Comparison of ENCODE assay signal across 8 mouse cellular contexts in genomic region chr17:4946421-4946974, GRCm38 (mm10). TPM values are rescaled to one million over a fixed set of nuclear protein-coding genes. Genes with fewer than 3 reads are reported as not detected.
A peak's percentile ranks its signal among the peaks of the same experiment; 100 is the strongest.
DNase-seq lines count a peak whose midpoint lies in the region; ATAC-seq lines count a peak whose summit lies in the region.

No protein-coding gene starts in this region.

- 15% methylated on average over 12 of the region's 12 CpGs for WGBS in embryonic facial prominence, embryonic 10.5 days
- WGBS in hindbrain, embryonic 13.5 days, result 16% methylated on average over 12 of the region's 12 CpGs
- WGBS in limb, embryonic 15.5 days, result 18% methylated on average over 11 of the region's 12 CpGs
- 22% methylated on average over 9 of the region's 12 CpGs for WGBS in neural tube, embryonic 11.5 days

- H3K27me3 ChIP-seq in embryonic facial prominence, embryonic 10.5 days (replicated peaks; ENCODE audit: low read depth, poor library complexity, severe bottlenecking), result 0 out of 2 replicates have a peak, but pooled peaks cover 3% of the 10 kb centered on the region
- H3K27me3 ChIP-seq in hindbrain, embryonic 13.5 days, result no peaks in the 10 kb centered on the region
- no peaks in the 10 kb centered on the region for H3K27me3 ChIP-seq in limb, embryonic 15.5 days
- H3K27me3 ChIP-seq in neural tube, embryonic 11.5 days (ENCODE audit: control insufficient read depth, insufficient read depth, low read length), result no peaks in the 10 kb centered on the region

- ATAC-seq in hindbrain, embryonic 13.5 days (ENCODE audit: low FRiP score), result no peak
- ATAC-seq in limb, embryonic 15.5 days (ENCODE audit: insufficient number of reproducible peaks, low FRiP score, low TSS enrichment, low read depth), result no peak
- no peak for ATAC-seq in neural tube, embryonic 11.5 days (ENCODE audit: insufficient read depth, low FRiP score, low TSS enrichment)

- no peaks in the 10 kb centered on the region for H3K36me3 ChIP-seq in embryonic facial prominence, embryonic 10.5 days (replicated peaks)
- H3K36me3 ChIP-seq in hindbrain, embryonic 13.5 days, result no peaks in the 10 kb centered on the region
- no peaks in the 10 kb centered on the region for H3K36me3 ChIP-seq in limb, embryonic 15.5 days
- H3K36me3 ChIP-seq in neural tube, embryonic 11.5 days (ENCODE audit: control insufficient read depth, insufficient read depth, low read length), result no peaks in the 10 kb centered on the region

- H3K9ac ChIP-seq in hindbrain, embryonic 13.5 days, result 0 out of 2 replicates have a peak overlapping the region, but pooled peaks have one; percentile 6
- H3K9ac ChIP-seq in limb, embryonic 15.5 days, result no peak overlapping the region
- no peak overlapping the region for H3K9ac ChIP-seq in neural tube, embryonic 11.5 days (ENCODE audit: low read length)

- DNase-seq in adrenal gland, postnatal 10 days, result peak; percentile 19
- DNase-seq in adrenal gland, adult 18-20 months (ENCODE audit: low spot score in 2 of 2), result no peak
- DNase-seq in embryonic facial prominence, embryonic 10.5 days (ENCODE audit: low spot score), result peak; percentile 28
- peak; percentile 23 for DNase-seq in neural tube, embryonic 11.5 days (ENCODE audit: low spot score)
- DNase-seq in right cerebral cortex, adult 18-20 months, result no peak
- no peak for DNase-seq in c-Kit-positive CD71-positive TER-119-positive erythroid progenitor cells, embryonic 14.5 days (ENCODE audit: low spot score)

- H3K9me3 ChIP-seq in embryonic facial prominence, embryonic 10.5 days, result no peaks in the 10 kb centered on the region
- H3K9me3 ChIP-seq in hindbrain, embryonic 13.5 days, result no peaks in the 10 kb centered on the region
- H3K9me3 ChIP-seq in limb, embryonic 15.5 days, result no peaks in the 10 kb centered on the region
- no peaks in the 10 kb centered on the region for H3K9me3 ChIP-seq in neural tube, embryonic 11.5 days (ENCODE audit: control insufficient read depth, low read length)

- H3K4me1 ChIP-seq in embryonic facial prominence, embryonic 10.5 days, result peaks cover 22% of the 10 kb centered on the region
- peaks cover 17% of the 10 kb centered on the region for H3K4me1 ChIP-seq in hindbrain, embryonic 13.5 days (replicated peaks)
- H3K4me1 ChIP-seq in limb, embryonic 15.5 days, result peaks cover 23% of the 10 kb centered on the region
- peaks cover 7% of the 10 kb centered on the region; the same call in 1 of the 2 replicates for H3K4me1 ChIP-seq in neural tube, embryonic 11.5 days (ENCODE audit: control insufficient read depth, insufficient read depth, low read length)

- H3K4me3 ChIP-seq in embryonic facial prominence, embryonic 10.5 days, result peak overlapping the region; percentile 34
- H3K4me3 ChIP-seq in hindbrain, embryonic 13.5 days, result no peak overlapping the region
- H3K4me3 ChIP-seq in limb, embryonic 15.5 days, result no peak overlapping the region; the same call in 1 of the 2 replicates
- no peak overlapping the region for H3K4me3 ChIP-seq in neural tube, embryonic 11.5 days (ENCODE audit: low read depth, low read length)

- peak overlapping the region; percentile 15 for H3K4me2 ChIP-seq in hindbrain, embryonic 13.5 days
- H3K4me2 ChIP-seq in limb, embryonic 15.5 days, result peak overlapping the region; percentile 40
- 0 out of 2 replicates have a peak overlapping the region, but pooled peaks have one; percentile 7 for H3K4me2 ChIP-seq in neural tube, embryonic 11.5 days (ENCODE audit: low read depth)

- peak overlapping the region; percentile 71; the same call in 1 of the 2 replicates for H3K27ac ChIP-seq in embryonic facial prominence, embryonic 10.5 days (replicated peaks)
- no peak overlapping the region for H3K27ac ChIP-seq in hindbrain, embryonic 13.5 days
- peak overlapping the region; percentile 80 for H3K27ac ChIP-seq in limb, embryonic 15.5 days
- no peak overlapping the region for H3K27ac ChIP-seq in neural tube, embryonic 11.5 days (ENCODE audit: low read depth, low read length)

RNA-seq across cellular contexts. Expression of gene Arid1b, which starts 47.6 kb away (rescaled TPM):
- 10 to 100 TPM; 56.1 to 75.4 TPM for total RNA-seq in adrenal gland, postnatal 10 days (2021)
- 10 to 100 TPM; 43.4 to 59.1 TPM for total RNA-seq in adrenal gland, adult 18-20 months (2021)
- 12.4 and 12.7 TPM in 2 replicates for polyA plus RNA-seq in embryonic facial prominence, embryonic 10.5 days (2016; fragmentation: Nextera tagmentation; extraction: Ambion mirVana)
- 14.8 and 16.1 TPM in 2 replicates for polyA plus RNA-seq in hindbrain, embryonic 13.5 days (2015; fragmentation: Nextera tagmentation; extraction: Ambion mirVana)
- 11.0 and 11.4 TPM in 2 replicates for polyA plus RNA-seq in limb, embryonic 15.5 days (2015; fragmentation: Nextera tagmentation; extraction: Ambion mirVana)
- 14.3 and 15.3 TPM in 2 replicates for polyA plus RNA-seq in neural tube, embryonic 11.5 days (2014; fragmentation: Nextera tagmentation; extraction: Ambion mirVana)

Comparison
In these comparisons a context has a peak if more than half of its experiments do, and no peak if none do; other contexts are left out.
1. DNase-seq: peak in adrenal gland, postnatal 10 days (single experiment), embryonic facial prominence, embryonic 10.5 days (single experiment) and neural tube, embryonic 11.5 days (single experiment); none in adrenal gland, adult 18-20 months (0 of 2), right cerebral cortex, adult 18-20 months (single experiment) and c-Kit-positive CD71-positive TER-119-positive erythroid progenitor cells, embryonic 14.5 days (single experiment).
2. H3K27ac ChIP-seq: peak in embryonic facial prominence, embryonic 10.5 days (single experiment) and limb, embryonic 15.5 days (single experiment); none in hindbrain, embryonic 13.5 days (single experiment) and neural tube, embryonic 11.5 days (single experiment).
3. Peak in every context shown above with its lines, with median percentiles within 50 percentile points of each other: H3K4me2 ChIP-seq.